Mouse (Mus musculus): ENCODE results near the gene Rfc4. TPM values are rescaled to one million over a fixed set of nuclear protein-coding genes. Genes with fewer than 3 reads are reported as not detected.

The Rfc4 gene
- polyA plus RNA-seq (2016; fragmentation: Nextera tagmentation; extraction: Ambion mirVana) = 257 and 263 TPM in 2 replicates

DNA sequence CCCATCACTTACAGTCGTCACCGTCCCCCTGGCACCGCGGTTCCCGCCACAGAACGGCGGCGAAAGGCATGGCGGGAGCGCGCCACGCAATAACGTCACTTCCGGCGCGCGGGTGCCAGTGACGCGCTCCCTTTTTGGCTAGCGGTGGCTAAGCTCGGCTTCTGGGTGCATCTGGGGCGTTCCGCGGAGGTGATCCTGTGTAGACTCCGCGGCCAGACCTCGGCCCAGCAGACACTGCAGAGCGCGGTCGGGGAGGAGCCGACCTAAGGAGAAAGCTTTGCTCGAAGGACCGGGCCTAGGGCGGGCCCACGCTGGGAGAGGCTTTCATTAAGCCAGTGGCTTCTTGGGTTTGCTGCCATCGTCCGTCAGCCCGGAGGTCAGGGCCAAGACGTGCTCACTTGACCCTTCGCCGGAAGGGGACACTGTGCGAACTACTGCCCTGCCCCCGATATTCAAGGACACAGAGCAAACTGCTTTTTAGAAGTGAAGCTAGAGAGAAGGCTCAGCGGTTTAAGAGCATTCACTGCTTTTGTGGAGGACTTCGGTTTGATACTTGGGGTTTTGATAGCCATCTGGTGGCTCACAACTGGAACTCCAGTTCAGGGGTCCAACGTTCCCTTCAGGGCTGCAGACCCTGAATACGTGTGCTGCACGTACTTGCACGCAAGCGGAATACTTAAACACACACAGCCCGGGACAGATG is at the start of gene Rfc4:
Gene Rfc4 (minus strand): TSS at position 65 of the 703 bp plus-strand sequence.
- Histone ChIP-seq H3K4me3 (peak within 1 kb of the TSS; percentile 71), H3K4me1 (peaks cover 20% of the 10 kb centered on the region), H3K9me3 (no peaks in the 10 kb centered on the region), H3K27ac (peak within 1 kb of the TSS; percentile 95), H3K36me3 (replicated peaks) (peaks cover 28% of the 10 kb centered on the region), H3K27me3 (ENCODE audit: poor library complexity, severe bottlenecking) (no peaks in the 10 kb centered on the region)
- under 1% methylated on average over 51 of the region's 51 CpGs for WGBS
- peak; percentile 91 for DNase-seq (ENCODE audit: extremely low spot score, low spot score)

DNA sequence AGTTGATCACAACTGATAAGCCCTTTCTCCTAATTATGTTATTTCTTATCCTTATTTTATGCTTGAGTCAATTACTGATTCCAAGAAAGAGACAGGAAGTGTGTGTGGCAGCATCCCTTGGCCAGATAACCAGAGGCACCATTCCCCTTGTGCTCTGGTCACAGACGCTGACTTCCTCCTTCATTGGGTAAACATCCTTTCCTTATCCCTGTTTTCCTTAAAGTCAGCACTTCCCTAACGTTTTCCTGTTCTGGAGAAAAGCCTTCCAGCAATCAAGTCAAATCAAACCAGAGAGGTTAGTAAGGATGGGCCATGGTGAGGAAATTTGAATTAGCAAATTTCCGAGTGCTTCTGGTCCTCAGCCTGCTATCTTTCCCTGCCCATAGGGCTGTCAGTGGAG is 48.4 kb upstream of the Rfc4 start:
- WGBS = 60% methylated on average over 3 of the region's 3 CpGs
- no peak overlapping the region for H3K4me3 ChIP-seq

DNA sequence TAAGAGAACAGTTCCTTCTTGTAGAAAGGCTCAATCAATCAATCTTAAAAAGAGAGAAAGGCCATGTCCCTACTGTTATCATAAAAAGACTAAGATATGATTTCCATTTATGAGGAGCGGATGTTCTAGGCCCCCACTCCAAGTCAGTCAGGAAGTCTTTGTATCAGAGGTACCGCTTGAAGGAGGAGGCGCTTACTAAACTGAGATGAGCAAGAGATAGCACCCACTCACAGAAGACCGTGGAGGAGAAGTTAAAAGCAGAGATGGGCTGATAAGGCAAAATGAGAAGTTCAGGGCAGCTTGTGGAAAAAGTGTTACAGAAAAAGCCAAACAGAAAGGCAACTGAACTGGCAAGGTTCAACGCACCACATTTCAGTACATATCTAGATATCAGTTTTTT is 47.3 kb upstream of the Rfc4 start:
- Histone ChIP-seq H3K27ac (no peak overlapping the region), H3K4me3 (no peak overlapping the region), H3K4me1 (no peaks in the 10 kb centered on the region), H3K9me3 (0 out of 2 replicates have a peak, but pooled peaks cover 4% of the 10 kb centered on the region), H3K27me3 (ENCODE audit: poor library complexity, severe bottlenecking) (no peaks in the 10 kb centered on the region), H3K36me3 (replicated peaks) (no peaks in the 10 kb centered on the region)
- 94% methylated on average over 5 of the region's 5 CpGs for WGBS
- DNase-seq (ENCODE audit: extremely low spot score, low spot score) = no peak

More for the DNA sequence above, 48.4 kb upstream of the Rfc4 start:
- Histone ChIP-seq H3K9me3 (0 out of 2 replicates have a peak, but pooled peaks cover 4% of the 10 kb centered on the region), H3K4me1 (no peaks in the 10 kb centered on the region), H3K27me3 (ENCODE audit: poor library complexity, severe bottlenecking) (no peaks in the 10 kb centered on the region), H3K36me3 (replicated peaks) (no peaks in the 10 kb centered on the region), H3K27ac (no peak overlapping the region)
- DNase-seq (ENCODE audit: extremely low spot score, low spot score) = no peak

DNA sequence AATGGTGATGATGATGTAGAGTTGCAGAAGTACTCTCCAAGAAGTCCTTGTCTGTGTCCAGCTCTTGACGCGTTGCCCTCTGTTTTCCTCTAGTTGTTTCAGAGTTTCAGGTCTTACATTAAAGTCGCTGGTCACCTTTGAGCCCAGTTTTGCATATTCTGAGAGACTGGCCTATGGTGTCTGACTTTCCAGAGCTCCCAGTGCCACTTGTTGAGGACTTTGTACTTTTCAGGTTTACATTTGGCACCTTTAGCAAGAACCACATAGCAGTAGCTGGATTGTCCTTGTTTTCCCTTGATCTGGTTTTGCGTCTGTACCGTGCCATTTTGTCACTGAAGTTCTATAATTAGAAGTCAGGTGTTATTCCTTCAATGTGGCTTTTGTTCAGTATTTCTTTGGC is 46.4 kb upstream of the Rfc4 start:
- no peaks in the 10 kb centered on the region for H3K4me1 ChIP-seq
- no peak for DNase-seq (ENCODE audit: extremely low spot score, low spot score)
- H3K9me3 ChIP-seq = 0 out of 2 replicates have a peak, but pooled peaks cover 4% of the 10 kb centered on the region
- 96% methylated on average over 5 of the region's 5 CpGs for WGBS
- H3K36me3 ChIP-seq (replicated peaks) = no peaks in the 10 kb centered on the region
- no peak overlapping the region for H3K27ac ChIP-seq
- H3K4me3 ChIP-seq = no peak overlapping the region
- no peaks in the 10 kb centered on the region for H3K27me3 ChIP-seq (ENCODE audit: poor library complexity, severe bottlenecking)

DNA sequence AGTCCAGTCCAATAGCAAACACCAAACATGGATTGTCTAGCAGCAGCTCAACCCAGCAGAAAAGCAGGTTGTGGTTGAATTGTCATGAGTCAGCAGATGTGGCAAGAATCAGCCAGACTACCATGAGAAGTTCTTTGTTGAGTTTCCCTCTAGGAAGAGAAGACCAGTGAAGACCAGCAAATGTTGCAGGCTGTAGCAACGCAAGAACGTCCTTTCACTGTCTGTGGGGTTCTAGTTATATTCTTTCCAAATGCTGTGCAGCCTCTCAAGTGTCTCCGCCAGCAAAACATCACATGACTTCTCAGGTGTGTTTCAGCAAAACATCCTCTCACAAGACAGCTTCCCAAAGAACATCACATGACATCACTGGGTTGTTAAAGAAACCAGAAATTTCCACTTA is 43.3 kb upstream of the Rfc4 start:
- WGBS = 86% methylated on average over 3 of the region's 3 CpGs
- H3K27me3 ChIP-seq (ENCODE audit: poor library complexity, severe bottlenecking) = no peaks in the 10 kb centered on the region
- DNase-seq (ENCODE audit: extremely low spot score, low spot score) = no peak
- H3K27ac ChIP-seq = no peak overlapping the region
- H3K36me3 ChIP-seq (replicated peaks) = no peaks in the 10 kb centered on the region
- 0 out of 2 replicates have a peak, but pooled peaks cover 4% of the 10 kb centered on the region for H3K9me3 ChIP-seq
- H3K4me3 ChIP-seq = no peak overlapping the region
- no peaks in the 10 kb centered on the region for H3K4me1 ChIP-seq

DNA sequence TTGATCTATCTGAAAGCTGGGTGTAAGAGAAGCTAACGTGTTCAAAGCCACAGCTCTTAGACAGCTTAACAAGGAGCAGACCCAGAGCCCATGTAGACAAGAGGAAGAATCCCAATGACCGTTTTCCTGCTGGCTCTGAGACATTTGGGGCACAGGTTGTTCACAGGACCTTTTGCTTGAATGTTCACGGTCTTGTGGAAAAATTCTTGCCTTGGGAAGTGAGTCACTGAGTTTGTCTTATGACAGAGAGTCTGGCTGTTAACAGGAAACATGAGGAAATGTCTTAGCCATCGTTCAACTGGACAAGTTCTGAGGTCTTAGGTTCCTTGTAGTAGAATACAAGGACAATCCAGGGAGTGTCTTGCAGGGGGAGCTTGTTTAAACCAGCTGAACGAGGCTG is 39.5 kb upstream of the Rfc4 start:
- Histone ChIP-seq H3K4me3 (no peak overlapping the region), H3K9me3 (no peaks in the 10 kb centered on the region), H3K36me3 (replicated peaks) (no peaks in the 10 kb centered on the region), H3K27ac (no peak overlapping the region), H3K27me3 (ENCODE audit: poor library complexity, severe bottlenecking) (no peaks in the 10 kb centered on the region), H3K4me1 (no peaks in the 10 kb centered on the region)
- WGBS = 76% methylated on average over 5 of the region's 5 CpGs
- no peak for DNase-seq (ENCODE audit: extremely low spot score, low spot score)

DNA sequence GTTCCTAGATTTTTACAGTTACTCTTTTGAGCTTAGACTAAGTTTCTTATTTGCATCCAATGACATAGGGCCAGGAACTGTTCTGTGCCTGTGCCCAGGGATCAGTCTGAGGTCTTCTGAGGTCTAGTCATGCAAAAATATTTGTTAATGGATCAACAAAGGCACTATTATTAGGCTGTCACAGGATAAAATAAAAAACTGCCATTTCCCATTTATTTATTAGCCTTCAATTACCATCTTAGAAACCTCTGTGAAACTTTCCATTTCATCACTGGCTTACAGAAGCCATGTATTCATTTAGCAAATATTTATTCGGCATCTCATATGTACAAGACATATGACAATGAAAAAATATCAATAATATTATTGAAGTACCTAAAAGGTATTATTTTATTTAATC is 39.1 kb upstream of the Rfc4 start:
- WGBS = 95% methylated on average over 1 of the region's 1 CpGs
- H3K9me3 ChIP-seq = no peaks in the 10 kb centered on the region
- H3K27ac ChIP-seq = no peak overlapping the region
- no peak overlapping the region for H3K4me3 ChIP-seq
- H3K27me3 ChIP-seq (ENCODE audit: poor library complexity, severe bottlenecking) = no peaks in the 10 kb centered on the region
- DNase-seq (ENCODE audit: extremely low spot score, low spot score) = no peak
- H3K36me3 ChIP-seq (replicated peaks) = no peaks in the 10 kb centered on the region
- no peaks in the 10 kb centered on the region for H3K4me1 ChIP-seq

DNA sequence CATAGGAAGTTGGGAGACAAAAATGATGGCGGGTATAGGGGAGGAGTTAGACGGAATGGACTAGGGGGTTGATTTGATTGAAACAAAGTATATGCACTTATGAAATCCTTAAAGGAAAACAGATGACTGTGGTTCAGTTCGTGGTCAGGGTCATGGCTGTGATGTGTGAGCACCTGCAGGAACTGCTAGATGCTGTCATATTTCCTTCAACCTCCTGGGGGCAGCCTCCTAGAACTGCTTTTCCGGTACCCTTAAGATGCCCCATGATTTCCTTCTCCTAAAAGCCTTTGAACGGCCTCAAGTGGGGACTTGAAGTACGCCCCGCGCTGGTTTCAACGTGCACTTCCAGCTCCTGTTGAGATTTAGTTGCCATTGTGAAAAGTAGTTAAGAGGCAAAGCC is 37.9 kb upstream of the Rfc4 start:
- no peaks in the 10 kb centered on the region for H3K36me3 ChIP-seq (replicated peaks)
- no peaks in the 10 kb centered on the region for H3K27me3 ChIP-seq (ENCODE audit: poor library complexity, severe bottlenecking)
- no peak overlapping the region for H3K27ac ChIP-seq
- DNase-seq (ENCODE audit: extremely low spot score, low spot score) = no peak
- no peaks in the 10 kb centered on the region for H3K9me3 ChIP-seq
- no peaks in the 10 kb centered on the region for H3K4me1 ChIP-seq
- WGBS = 59% methylated on average over 9 of the region's 9 CpGs
- H3K4me3 ChIP-seq = no peak overlapping the region

DNA sequence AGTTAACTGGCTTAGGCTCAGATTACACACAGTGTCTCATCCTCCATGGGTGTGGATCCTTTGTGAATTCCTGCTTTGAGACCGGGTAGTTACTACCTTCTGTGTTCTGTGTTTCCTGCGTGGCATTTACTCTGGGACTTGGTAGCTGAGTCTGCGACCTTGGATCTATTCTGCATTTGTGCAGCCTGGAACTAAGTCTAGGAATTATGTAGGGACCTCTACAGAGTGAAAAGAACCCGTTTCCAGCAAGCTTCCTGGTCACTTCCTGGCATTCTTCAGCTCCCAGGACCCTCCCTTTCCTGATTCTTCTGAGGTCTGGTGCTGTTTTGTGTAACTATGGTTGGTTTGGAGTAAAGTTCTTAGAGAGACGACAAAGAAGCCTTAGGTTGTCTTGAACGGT is 36.9 kb upstream of the Rfc4 start:
- Histone ChIP-seq H3K4me1 (no peaks in the 10 kb centered on the region), H3K27ac (no peak overlapping the region), H3K27me3 (ENCODE audit: poor library complexity, severe bottlenecking) (no peaks in the 10 kb centered on the region), H3K9me3 (no peaks in the 10 kb centered on the region), H3K4me3 (no peak overlapping the region), H3K36me3 (replicated peaks) (no peaks in the 10 kb centered on the region)
- no peak for DNase-seq (ENCODE audit: extremely low spot score, low spot score)
- WGBS = 78% methylated on average over 6 of the region's 6 CpGs

DNA sequence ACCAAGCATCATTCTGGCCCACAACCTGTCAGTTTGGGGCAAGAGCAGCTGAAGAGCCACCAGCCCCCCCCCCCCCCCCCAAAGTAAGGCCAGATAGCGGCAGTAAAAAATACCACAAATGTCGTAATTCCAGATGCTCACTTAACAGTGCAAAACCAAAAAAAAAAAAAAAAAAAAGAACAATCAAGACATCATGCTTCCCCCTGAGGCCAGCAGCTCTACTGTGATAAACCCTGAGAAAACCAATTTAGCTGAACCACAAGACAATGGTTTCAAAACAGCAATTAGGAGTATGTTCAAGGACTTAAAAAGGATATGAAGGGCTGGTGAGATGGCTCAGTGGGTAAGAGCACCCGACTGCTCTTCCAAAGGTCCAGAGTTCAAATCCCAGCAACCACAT is 34.6 kb upstream of the Rfc4 start:
- H3K9me3 ChIP-seq = no peaks in the 10 kb centered on the region
- 89% methylated on average over 3 of the region's 3 CpGs for WGBS

DNA sequence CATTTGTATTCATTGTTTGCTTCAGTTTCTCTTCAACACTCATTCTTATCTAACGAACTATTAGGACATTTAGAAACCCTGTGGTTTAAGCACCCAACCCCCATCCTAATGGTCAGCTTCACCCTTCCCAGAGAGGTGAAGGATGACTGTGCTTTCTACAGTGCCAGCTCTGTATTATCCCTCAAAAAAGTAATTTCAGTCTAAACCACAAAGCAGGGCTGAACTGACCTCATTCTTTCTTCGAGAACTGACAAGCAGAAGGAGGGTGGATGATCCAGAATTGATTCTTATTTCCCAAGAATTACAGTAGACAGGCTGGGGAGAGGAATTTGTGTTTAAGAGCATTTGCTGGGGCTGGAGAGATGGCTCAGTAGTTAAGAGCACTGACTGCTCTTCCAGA is 32.2 kb upstream of the Rfc4 start:
- 65% methylated on average over 2 of the region's 2 CpGs for WGBS
- Histone ChIP-seq H3K4me1 (peaks cover 4% of the 10 kb centered on the region), H3K27me3 (ENCODE audit: poor library complexity, severe bottlenecking) (no peaks in the 10 kb centered on the region), H3K36me3 (replicated peaks) (no peaks in the 10 kb centered on the region), H3K9me3 (no peaks in the 10 kb centered on the region), H3K4me3 (no peak overlapping the region), H3K27ac (no peak overlapping the region)
- no peak for DNase-seq (ENCODE audit: extremely low spot score, low spot score)

More for the DNA sequence above, 34.6 kb upstream of the Rfc4 start:
- Histone ChIP-seq H3K27me3 (ENCODE audit: poor library complexity, severe bottlenecking) (no peaks in the 10 kb centered on the region), H3K27ac (no peak overlapping the region), H3K4me3 (no peak overlapping the region), H3K36me3 (replicated peaks) (no peaks in the 10 kb centered on the region), H3K4me1 (peaks cover 4% of the 10 kb centered on the region)
- DNase-seq (ENCODE audit: extremely low spot score, low spot score) = no peak

DNA sequence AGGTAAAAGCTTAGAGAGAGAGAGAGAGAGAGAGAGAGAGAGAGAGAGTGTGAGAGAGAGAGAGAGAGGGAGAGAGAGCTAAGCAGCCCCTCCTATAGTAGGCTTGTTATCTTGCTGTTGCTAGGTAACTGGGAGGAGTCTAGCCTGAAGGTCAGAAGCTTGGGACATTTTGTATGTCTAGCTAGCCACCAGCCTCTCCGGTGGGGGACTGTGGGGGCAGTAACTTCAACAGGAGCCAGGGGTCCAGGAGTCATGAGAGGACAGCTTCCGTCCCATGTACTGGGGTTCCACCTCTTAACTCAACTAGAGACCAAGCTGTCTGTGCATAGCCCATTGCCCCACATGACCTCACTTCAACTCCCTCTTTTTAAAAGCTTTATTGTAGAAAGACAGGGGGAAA is 31.4 kb upstream of the Rfc4 start:
- H3K27ac ChIP-seq = no peak overlapping the region
- no peaks in the 10 kb centered on the region for H3K27me3 ChIP-seq (ENCODE audit: poor library complexity, severe bottlenecking)
- no peaks in the 10 kb centered on the region for H3K9me3 ChIP-seq
- no peaks in the 10 kb centered on the region for H3K36me3 ChIP-seq (replicated peaks)
- H3K4me1 ChIP-seq = peaks cover 4% of the 10 kb centered on the region
- no peak overlapping the region for H3K4me3 ChIP-seq
- 65% methylated on average over 2 of the region's 2 CpGs for WGBS
- no peak for DNase-seq (ENCODE audit: extremely low spot score, low spot score)

DNA sequence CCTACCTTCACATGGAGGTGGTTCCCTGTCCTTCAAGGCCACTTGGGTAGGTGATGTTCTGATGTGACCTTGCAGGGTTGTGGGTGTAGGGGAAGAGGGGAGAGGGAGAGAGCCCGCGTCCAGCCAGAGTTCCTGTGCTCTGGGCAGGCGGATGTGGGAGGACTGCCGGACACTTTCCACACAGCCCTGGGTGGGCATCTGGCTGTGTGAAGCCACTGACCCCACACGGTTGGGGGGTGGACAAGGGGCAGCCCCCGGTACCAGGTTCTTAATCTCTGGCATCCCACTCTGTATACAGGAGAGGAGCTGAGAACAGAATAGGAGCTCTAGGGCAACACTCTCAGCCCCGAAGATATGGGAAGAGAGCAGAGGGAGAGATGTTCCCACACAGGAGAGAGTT is 30.8 kb upstream of the Rfc4 start:
- Histone ChIP-seq H3K4me1 (peaks cover 4% of the 10 kb centered on the region), H3K36me3 (replicated peaks) (no peaks in the 10 kb centered on the region), H3K27me3 (ENCODE audit: poor library complexity, severe bottlenecking) (no peaks in the 10 kb centered on the region), H3K9me3 (no peaks in the 10 kb centered on the region), H3K4me3 (no peak overlapping the region), H3K27ac (no peak overlapping the region)
- DNase-seq (ENCODE audit: extremely low spot score, low spot score) = no peak
- 91% methylated on average over 7 of the region's 7 CpGs for WGBS

DNA sequence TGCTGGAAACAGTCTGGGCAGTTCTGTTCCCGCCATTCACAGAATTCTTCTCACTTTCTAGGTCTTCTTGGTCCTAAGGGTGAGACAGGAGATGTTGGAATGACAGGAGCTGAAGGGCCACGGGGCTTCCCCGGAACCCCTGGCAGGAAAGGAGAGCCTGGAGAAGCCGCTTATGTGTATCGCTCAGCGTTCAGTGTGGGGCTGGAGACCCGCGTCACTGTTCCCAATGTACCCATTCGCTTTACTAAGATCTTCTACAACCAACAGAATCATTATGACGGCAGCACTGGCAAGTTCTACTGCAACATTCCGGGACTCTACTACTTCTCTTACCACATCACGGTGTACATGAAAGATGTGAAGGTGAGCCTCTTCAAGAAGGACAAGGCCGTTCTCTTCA is 29.5 kb upstream of the Rfc4 start:
- no peaks in the 10 kb centered on the region for H3K36me3 ChIP-seq (replicated peaks)
- peaks cover 4% of the 10 kb centered on the region for H3K4me1 ChIP-seq
- H3K27me3 ChIP-seq (ENCODE audit: poor library complexity, severe bottlenecking) = no peaks in the 10 kb centered on the region
- H3K27ac ChIP-seq = no peak overlapping the region
- H3K4me3 ChIP-seq = no peak overlapping the region
- no peaks in the 10 kb centered on the region for H3K9me3 ChIP-seq
- WGBS = 94% methylated on average over 13 of the region's 13 CpGs
- DNase-seq (ENCODE audit: extremely low spot score, low spot score) = no peak
